Mouse (Mus musculus) C2C12 (cell line): ENCODE data around the gene Mfsd4b2. TPM values are rescaled to one million over a fixed set of nuclear protein-coding genes. Genes with fewer than 3 reads are reported as not detected.

ENCODE experiments used
- H3K27me3 ChIP-seq: one replicate; pipeline ENCODE4 v1.6.1; 2011; ENCODE audit not compliant: control insufficient read depth, insufficient read depth, insufficient read length
- H3K36me3 ChIP-seq: one replicate; pipeline ENCODE4 v1.6.1; 2011; ENCODE audit not compliant: control insufficient read depth, insufficient read depth
- H3K4me3 ChIP-seq: one replicate; pipeline ENCODE4 v1.5.1; 2011; ENCODE audit warnings: mild to moderate bottlenecking, control low read depth; ENCODE audit not compliant: poor library complexity, insufficient read depth, severe bottlenecking
- H3K79me2 ChIP-seq: one replicate; pipeline ENCODE4 v1.6.1; 2011; ENCODE audit not compliant: control insufficient read depth, insufficient read depth
- H3K79me3 ChIP-seq: one replicate; pipeline ENCODE4 v1.6.1; 2011; ENCODE audit warnings: low read depth, control low read depth
- H3ac ChIP-seq: one replicate; pipeline ENCODE3; 2011; ENCODE audit warnings: low read depth; ENCODE audit not compliant: control insufficient read depth, insufficient read length
- CEBPB ChIP-seq: IDR thresholded peaks from one replicate; pipeline ENCODE4 v1.6.1; 2011; ENCODE audit warnings: low read depth, mild to moderate bottlenecking, control low read depth, moderate library complexity
- CTCF ChIP-seq: IDR thresholded peaks from one replicate; pipeline ENCODE4 v1.5.1; 2011; ENCODE audit not compliant: control insufficient read depth, insufficient read depth, insufficient read length
- FOSL1 ChIP-seq: IDR thresholded peaks from one replicate; pipeline ENCODE4 v1.8.0; 2011; ENCODE audit warnings: mild to moderate bottlenecking, low read length; ENCODE audit not compliant: poor library complexity, insufficient read depth, severe bottlenecking
- MAX ChIP-seq: IDR thresholded peaks from one replicate; pipeline ENCODE4 v1.6.1; 2011; ENCODE audit warnings: mild to moderate bottlenecking, control low read depth
- MYOD1 ChIP-seq: IDR thresholded peaks from one replicate; pipeline ENCODE4 v1.6.1; 2011; ENCODE audit warnings: low read depth; ENCODE audit not compliant: control insufficient read depth, insufficient read length
- MYOG ChIP-seq: IDR thresholded peaks from one replicate; pipeline ENCODE4 v1.6.1; 2011; ENCODE audit not compliant: control insufficient read depth, insufficient read length; ENCODE audit errors: extremely low read depth
- USF1 ChIP-seq: IDR thresholded peaks from one replicate; pipeline ENCODE4 v1.6.1; 2011; ENCODE audit warnings: low read depth, mild to moderate bottlenecking, control low read depth, moderate library complexity
- polyA plus RNA-seq: library from polyadenylated mRNA; unstranded; fragments of >200 nt; fragmentation: generic; extraction: Trizol; gene quantifications from one replicate; pipeline ENCODE4 v1.2.1, GENCODE M21; 2012; ENCODE audit warnings: missing spikeins

Gene Mfsd4b2
- polyA plus RNA-seq, 1 experiment = not detected

DNA sequence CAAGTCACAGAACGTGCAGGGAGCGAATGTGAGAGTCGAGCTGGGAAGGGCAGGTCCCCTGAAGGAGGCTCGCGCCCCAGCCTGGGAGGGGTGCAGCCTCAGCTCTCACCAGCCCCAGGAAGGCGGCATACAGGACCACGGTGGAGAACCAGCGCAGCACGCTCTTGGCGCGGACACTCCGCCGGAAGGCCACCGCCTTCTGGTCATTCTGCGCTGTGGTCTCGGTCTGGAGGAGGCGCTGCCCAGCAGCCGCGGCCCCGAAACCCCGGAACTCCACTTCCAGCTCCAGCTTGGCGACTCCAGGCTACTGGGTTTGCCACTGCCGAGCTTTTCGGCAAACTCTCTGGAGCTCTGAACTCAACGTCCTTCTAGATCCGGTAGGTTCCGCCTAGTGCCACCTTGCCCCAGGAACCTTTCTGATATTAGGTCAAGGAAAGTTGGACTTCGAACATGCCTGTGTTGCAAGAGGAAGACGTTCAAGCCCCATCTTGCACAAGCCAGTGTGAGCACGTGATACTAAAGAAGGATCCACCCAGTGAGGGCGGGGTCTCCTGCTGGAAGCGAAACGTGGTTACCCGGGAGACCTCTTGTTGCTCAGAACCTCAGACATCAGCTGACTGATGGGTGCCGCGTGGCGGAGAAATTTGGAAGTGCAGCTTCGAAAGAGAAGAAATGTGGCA lies 33.2 kb upstream of the Mfsd4b2 start, which contains the start of gene Mfsd4b3:
Gene Mfsd4b3, minus strand, starts transcription at position 393 of the 680 bp plus-strand sequence.
- TF ChIP-seq CTCF (no peak), MYOG (no peak), CEBPB (peak; percentile 88), FOSL1 (no peak), MAX (no peak), USF1 (peak; percentile 97), MYOD1 (no peak)
- Histone ChIP-seq H3ac (peak within 1 kb of the TSS; percentile 33), H3K79me3 (no peaks in the 10 kb centered on the region), H3K36me3 (no peaks in the 10 kb centered on the region), H3K79me2 (no peaks in the 10 kb centered on the region), H3K27me3 (no peaks in the 10 kb centered on the region), H3K4me3 (peak within 1 kb of the TSS; percentile 26)

DNA sequence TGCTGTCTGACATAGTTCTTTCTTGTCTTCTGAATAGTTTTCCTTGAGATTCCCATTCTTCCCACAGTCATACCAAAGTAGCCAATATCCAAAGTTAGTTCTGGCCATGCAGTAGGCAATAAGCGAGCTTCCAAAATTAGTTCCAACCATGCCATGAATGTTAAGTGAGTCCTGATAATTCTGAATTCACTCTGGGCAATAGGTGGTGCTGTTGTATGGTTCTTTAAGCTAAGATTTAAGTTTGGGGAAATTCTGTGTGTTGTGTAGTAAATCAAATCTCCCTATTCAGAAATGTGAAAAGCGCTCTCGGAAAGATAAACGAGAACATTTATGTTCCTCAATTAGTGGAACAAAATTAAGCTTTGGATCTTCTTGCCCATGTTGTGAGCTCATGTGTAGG lies 31.5 kb upstream of the Mfsd4b2 start:
- Histone ChIP-seq H3ac (no peak overlapping the region), H3K36me3 (no peaks in the 10 kb centered on the region), H3K79me2 (no peaks in the 10 kb centered on the region), H3K79me3 (no peaks in the 10 kb centered on the region), H3K4me3 (no peak overlapping the region), H3K27me3 (no peaks in the 10 kb centered on the region)
- TF ChIP-seq MAX (no peak), MYOD1 (no peak), CEBPB (no peak), FOSL1 (no peak), USF1 (no peak), MYOG (no peak), CTCF (no peak)

DNA sequence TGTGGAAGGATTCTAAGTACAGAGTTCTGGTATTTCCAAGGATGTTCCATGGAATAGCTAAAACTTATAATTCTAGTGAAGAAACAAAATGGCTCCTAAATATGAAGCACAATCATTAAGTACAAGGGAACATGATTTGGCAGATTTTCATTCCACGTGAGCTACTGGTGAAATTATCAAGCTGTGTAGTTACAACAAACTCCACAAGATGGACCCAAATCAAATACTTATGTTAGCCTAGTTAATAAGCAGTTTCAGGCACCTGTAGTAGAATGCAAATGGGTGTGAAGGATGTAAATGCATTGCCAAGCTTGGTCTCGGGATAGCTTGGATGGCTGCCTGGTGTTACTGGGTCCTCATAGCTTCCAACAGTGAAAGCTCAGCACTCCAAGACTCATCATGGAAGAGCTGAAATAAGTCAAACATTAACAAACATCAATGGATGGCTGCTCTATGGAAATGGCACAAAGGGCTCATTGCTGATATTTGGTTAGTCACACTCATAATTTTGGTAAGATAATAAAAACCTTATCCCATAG lies 29.7 kb upstream of the Mfsd4b2 start:
- Histone ChIP-seq H3K79me3 (no peaks in the 10 kb centered on the region), H3K36me3 (no peaks in the 10 kb centered on the region)
- TF ChIP-seq FOSL1 (no peak), MYOG (no peak), MYOD1 (no peak), CTCF (no peak), USF1 (no peak), CEBPB (no peak), MAX (no peak)

DNA sequence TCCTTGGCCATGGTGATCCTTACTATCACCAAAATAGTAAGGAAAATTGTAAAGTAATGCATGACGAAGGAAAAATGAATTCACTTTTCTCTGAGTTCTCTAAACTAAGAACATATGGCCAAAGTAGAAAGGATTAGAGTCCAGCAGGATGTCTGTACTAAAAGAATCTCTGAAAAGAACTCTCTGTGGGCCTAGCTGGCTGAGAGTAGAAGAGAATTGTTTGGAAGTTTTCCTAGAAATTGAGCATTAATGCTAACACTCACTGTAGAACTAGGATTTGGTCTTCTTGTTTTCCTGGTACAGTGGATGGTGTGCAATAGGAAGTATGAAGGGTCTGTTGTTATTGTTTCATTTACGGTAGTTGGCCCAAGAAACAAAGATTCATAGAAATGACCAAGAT lies 28.4 kb upstream of the Mfsd4b2 start:
- TF ChIP-seq MYOD1 (no peak), MAX (no peak), CTCF (no peak), USF1 (no peak), FOSL1 (no peak), CEBPB (no peak), MYOG (no peak)
- no peaks in the 10 kb centered on the region for H3K36me3 ChIP-seq
- no peaks in the 10 kb centered on the region for H3K27me3 ChIP-seq
- no peaks in the 10 kb centered on the region for H3K79me3 ChIP-seq
- no peaks in the 10 kb centered on the region for H3K79me2 ChIP-seq
- H3K4me3 ChIP-seq = no peak overlapping the region
- no peak overlapping the region for H3ac ChIP-seq

More for the DNA sequence above, 29.7 kb upstream of the Mfsd4b2 start:
- Histone ChIP-seq H3K79me2 (no peaks in the 10 kb centered on the region), H3ac (no peak overlapping the region), H3K4me3 (no peak overlapping the region), H3K27me3 (no peaks in the 10 kb centered on the region)

DNA sequence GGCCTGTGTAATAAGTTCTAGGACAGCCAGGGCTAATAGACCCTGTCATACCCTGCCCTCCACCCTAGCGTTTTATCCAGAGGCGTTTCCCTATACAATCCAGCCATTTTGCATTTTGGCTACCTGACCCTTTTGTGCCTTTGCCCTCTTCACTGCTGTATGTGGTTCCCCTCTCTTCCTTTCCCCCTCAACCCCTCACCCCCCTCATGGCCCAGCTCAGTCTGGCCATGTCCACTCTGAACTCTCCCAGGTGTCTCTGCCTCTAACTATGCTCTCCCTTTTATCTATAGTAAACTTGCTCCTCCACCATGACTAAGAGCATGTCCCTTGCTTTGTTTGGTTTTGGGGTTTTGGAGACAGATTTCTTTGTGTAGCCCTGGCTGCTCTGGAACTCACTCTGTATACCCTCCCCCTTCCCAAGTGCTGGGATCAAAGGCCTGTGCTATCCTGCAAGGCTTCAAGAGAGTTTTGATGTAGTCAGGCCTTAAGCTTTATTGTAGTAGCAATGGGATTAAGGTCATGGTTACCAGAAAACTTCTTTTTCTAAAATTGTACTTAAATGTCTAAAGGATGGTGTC lies 22.7 kb upstream of the Mfsd4b2 start:
- Histone ChIP-seq H3K79me2 (no peaks in the 10 kb centered on the region), H3K27me3 (no peaks in the 10 kb centered on the region), H3ac (no peak overlapping the region), H3K36me3 (no peaks in the 10 kb centered on the region), H3K4me3 (no peak overlapping the region), H3K79me3 (no peaks in the 10 kb centered on the region)
- TF ChIP-seq USF1 = no peak
- TF ChIP-seq MAX = no peak
- TF ChIP-seq CTCF = no peak
- no peak for TF ChIP-seq CEBPB
- TF ChIP-seq MYOD1 = no peak
